Mouse (Mus musculus): Measurements from ENCODE around the gene Dennd2d. TPM values are rescaled to one million over a fixed set of nuclear protein-coding genes. Genes with fewer than 3 reads are reported as not detected.

Dennd2d gene
- polyA plus RNA-seq, 1 experiment from 2014 or later: 0.80 TPM

DNA sequence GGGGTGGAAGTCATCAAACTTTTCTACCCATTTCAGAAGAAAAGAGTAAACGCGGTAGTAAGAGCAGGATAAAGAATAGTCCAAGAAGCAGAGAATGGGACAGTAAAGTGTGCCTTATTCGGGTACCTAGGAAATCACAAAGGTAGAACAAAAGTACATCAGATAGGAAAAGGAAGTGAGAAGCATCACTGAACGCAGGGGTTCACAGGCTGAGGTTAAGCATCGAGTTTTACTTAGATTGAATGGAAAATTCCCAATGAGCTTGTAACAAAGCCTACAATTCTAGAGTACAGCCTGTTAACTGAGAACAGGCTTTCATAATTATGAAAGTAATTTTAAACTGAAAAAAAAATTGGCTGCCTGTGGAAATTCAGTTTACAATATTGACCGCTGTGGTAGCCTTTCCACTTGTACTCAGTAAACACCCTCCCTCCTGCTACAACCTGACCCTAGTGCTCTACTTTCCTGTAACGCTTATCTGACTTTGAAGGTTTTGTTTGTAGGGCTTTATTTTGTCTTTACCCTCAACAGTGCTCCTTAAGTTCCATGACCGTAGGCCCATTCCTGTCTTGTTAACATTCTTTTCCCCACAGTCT is 62.6 kb downstream of the Dennd2d start:
- Histone ChIP-seq H3K4me2 (ENCODE audit: low read depth, low read length) (no peak overlapping the region), H3K4me3 (ENCODE audit: low read depth, low read length) (no peak overlapping the region), H3K9me3 (replicated peaks; ENCODE audit: control insufficient read depth, low read length) (no peaks in the 10 kb centered on the region), H3K27ac (replicated peaks; ENCODE audit: low read depth, low read length) (no peak overlapping the region), H3K9ac (replicated peaks; ENCODE audit: low read length) (no peak overlapping the region), H3K4me1 (ENCODE audit: control insufficient read depth, insufficient read depth, low read length) (no peaks in the 10 kb centered on the region), H3K36me3 (replicated peaks; ENCODE audit: control insufficient read depth, insufficient read depth, low read depth, low read length) (no peaks in the 10 kb centered on the region), H3K27me3 (ENCODE audit: control insufficient read depth, insufficient read depth, low read length) (no peaks in the 10 kb centered on the region)
- WGBS: 85% methylated on average over 8 of the region's 8 CpGs
- ATAC-seq (replicated peaks; ENCODE audit: insufficient number of reproducible peaks, low FRiP score, low TSS enrichment, low read depth): no peak
- no peak for DNase-seq (ENCODE audit: low spot score)

DNA sequence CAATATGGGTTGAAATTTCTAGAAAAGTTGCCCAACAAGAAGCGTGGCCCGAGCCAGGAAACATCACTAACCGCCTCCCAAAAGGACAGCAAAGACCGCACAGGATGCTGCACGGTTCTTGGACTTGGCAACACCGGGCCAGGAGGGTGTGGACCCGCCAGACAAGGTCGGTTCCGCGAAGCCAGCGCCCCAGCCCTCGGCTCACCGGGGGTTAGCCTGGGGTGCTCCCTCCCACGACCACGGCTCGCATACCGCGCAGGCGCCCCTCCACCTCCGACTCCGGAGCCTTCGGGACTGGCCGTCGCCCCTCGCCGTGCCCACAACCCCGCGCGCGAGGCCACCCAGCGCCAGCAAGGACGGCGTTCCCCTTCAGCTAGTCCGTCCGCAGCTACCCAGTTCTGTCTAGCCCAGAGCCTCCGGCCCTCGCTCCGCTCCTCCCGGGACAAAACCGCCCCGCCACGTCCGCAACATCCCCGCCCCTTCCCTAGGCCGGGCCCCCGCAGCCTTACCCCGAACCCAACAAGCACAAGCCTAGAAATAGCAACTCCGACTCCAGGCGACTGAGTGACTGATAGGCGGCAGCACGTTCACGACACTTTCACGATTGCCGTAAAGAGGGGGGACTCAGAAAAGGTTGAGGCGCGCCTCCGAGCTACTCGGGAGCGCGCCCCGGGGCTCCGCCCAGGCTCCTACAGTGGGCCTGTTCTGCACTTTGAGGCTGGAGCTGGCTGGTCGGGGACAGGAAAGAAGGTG is 65.1 kb downstream of the Dennd2d start, which contains the start of the genes Dram2 and Cept1:
Dram2 (plus strand) TSS at position 628 of the 753 bp plus-strand sequence.
Cept1 (minus strand) TSS at position 632 of the 753 bp plus-strand sequence.
- Histone ChIP-seq H3K4me1 (ENCODE audit: control insufficient read depth, insufficient read depth, low read length) (no peaks in the 10 kb centered on the region), H3K4me3 (ENCODE audit: low read depth, low read length) (peak within 1 kb of the TSS; percentile 62), H3K27ac (replicated peaks; ENCODE audit: low read depth, low read length) (peak within 1 kb of the TSS; percentile 91), H3K9ac (replicated peaks; ENCODE audit: low read length) (peak within 1 kb of the TSS; percentile 83), H3K9me3 (replicated peaks; ENCODE audit: control insufficient read depth, low read length) (no peaks in the 10 kb centered on the region), H3K36me3 (replicated peaks; ENCODE audit: control insufficient read depth, insufficient read depth, low read depth, low read length) (no peaks in the 10 kb centered on the region), H3K4me2 (ENCODE audit: low read depth, low read length) (peak within 1 kb of the TSS; percentile 57), H3K27me3 (ENCODE audit: control insufficient read depth, insufficient read depth, low read length) (no peaks in the 10 kb centered on the region)
- WGBS: under 1% methylated on average over 61 of the region's 63 CpGs
- ATAC-seq (replicated peaks; ENCODE audit: insufficient number of reproducible peaks, low FRiP score, low TSS enrichment, low read depth) (peak; percentile 98), DNase-seq (ENCODE audit: low spot score) (peak; percentile 97)

DNA sequence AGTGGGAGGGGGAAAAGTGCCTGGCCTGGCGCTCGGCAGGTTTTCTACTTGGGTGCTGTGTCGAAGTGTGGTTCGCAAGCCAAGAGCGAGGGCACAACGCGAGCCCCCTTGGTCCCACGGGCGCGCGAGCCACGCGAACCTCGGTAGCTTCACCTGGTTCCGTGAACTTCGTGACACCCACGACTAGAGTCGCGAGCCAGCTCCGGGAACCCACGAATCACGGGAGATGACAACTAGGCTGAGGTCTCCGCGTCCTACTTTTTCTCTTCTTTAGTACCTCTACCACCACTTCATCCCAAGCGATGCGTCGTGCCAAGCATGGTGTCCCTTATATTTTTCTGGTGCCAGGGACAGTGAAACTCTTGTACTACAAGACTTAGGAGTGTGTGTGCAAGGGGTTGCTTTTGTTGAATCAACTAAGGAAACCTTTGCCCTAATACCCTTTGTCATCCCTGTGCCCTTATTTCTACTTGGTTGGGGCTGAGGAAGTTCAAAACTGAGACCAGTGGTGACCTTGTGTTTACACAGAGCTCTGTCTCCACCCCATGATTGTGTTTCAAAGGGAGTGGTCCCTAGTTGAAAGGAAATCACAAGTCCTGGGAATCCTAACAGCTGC is 65.8 kb downstream of the Dennd2d start:
- no peaks in the 10 kb centered on the region for H3K4me1 ChIP-seq (ENCODE audit: control insufficient read depth, insufficient read depth, low read length)
- WGBS: under 1% methylated on average over 27 of the region's 27 CpGs
- H3K4me2 ChIP-seq (ENCODE audit: low read depth, low read length): peak overlapping the region; percentile 46
- DNase-seq (ENCODE audit: low spot score) (peak; percentile 37), ATAC-seq (replicated peaks; ENCODE audit: insufficient number of reproducible peaks, low FRiP score, low TSS enrichment, low read depth) (peak; percentile 12; the same call in 1 of the 2 replicates)
- H3K9me3 ChIP-seq (replicated peaks; ENCODE audit: control insufficient read depth, low read length): no peaks in the 10 kb centered on the region
- H3K36me3 ChIP-seq (replicated peaks; ENCODE audit: control insufficient read depth, insufficient read depth, low read depth, low read length): no peaks in the 10 kb centered on the region
- peak overlapping the region; percentile 3; the same call in 1 of the 2 replicates for H3K27ac ChIP-seq (replicated peaks; ENCODE audit: low read depth, low read length)
- peak overlapping the region; percentile 62 for H3K4me3 ChIP-seq (ENCODE audit: low read depth, low read length)
- no peaks in the 10 kb centered on the region for H3K27me3 ChIP-seq (ENCODE audit: control insufficient read depth, insufficient read depth, low read length)
- peak overlapping the region; percentile 83 for H3K9ac ChIP-seq (replicated peaks; ENCODE audit: low read length)

DNA sequence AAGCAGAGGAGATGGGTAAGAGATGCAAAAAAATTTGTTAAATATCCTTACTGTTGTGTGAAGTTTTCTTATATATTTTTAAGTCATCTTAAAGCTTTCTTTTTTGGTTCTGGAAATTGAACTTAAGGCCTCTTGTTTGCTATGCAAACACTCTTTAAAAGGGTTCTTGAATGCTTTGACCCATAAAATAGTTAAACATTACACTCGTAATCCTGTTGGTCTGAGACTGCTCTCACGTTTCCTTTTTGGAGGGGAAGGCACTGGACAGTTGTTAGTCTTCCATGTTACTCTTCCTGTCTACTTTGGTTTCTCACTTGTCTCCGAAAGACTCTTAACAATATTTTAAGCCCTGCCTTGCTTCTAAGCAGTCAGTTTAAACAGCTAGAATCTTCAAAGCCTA is 66.8 kb downstream of the Dennd2d start:
- Histone ChIP-seq H3K4me2 (ENCODE audit: low read depth, low read length) (no peak overlapping the region), H3K4me1 (ENCODE audit: control insufficient read depth, insufficient read depth, low read length) (no peaks in the 10 kb centered on the region), H3K9ac (replicated peaks; ENCODE audit: low read length) (no peak overlapping the region), H3K27me3 (ENCODE audit: control insufficient read depth, insufficient read depth, low read length) (no peaks in the 10 kb centered on the region), H3K36me3 (replicated peaks; ENCODE audit: control insufficient read depth, insufficient read depth, low read depth, low read length) (no peaks in the 10 kb centered on the region), H3K9me3 (replicated peaks; ENCODE audit: control insufficient read depth, low read length) (no peaks in the 10 kb centered on the region), H3K27ac (replicated peaks; ENCODE audit: low read depth, low read length) (no peak overlapping the region), H3K4me3 (ENCODE audit: low read depth, low read length) (no peak overlapping the region)
- 42% methylated on average over 3 of the region's 3 CpGs for WGBS
- ATAC-seq (replicated peaks; ENCODE audit: insufficient number of reproducible peaks, low FRiP score, low TSS enrichment, low read depth) (no peak), DNase-seq (ENCODE audit: low spot score) (no peak)

Other genes with a start within 250 kb of the Dennd2d start
- gene Chil6, start 76.2 kb upstream of the Dennd2d start, polyA plus RNA-seq (2014; fragmentation: Nextera tagmentation; extraction: Ambion mirVana): not detected in 2 replicates
- 40.3 and 44.9 TPM in 2 replicates for gene Dram2, start 65.4 kb downstream of the Dennd2d start, polyA plus RNA-seq (2014; fragmentation: Nextera tagmentation; extraction: Ambion mirVana)
- gene Cept1, start 65.4 kb downstream of the Dennd2d start, polyA plus RNA-seq (2014; fragmentation: Nextera tagmentation; extraction: Ambion mirVana): 48.3 and 57.4 TPM in 2 replicates
- 18.6 and 26.4 TPM in 2 replicates for gene Lrif1, start 202.6 kb downstream of the Dennd2d start, polyA plus RNA-seq (2014; fragmentation: Nextera tagmentation; extraction: Ambion mirVana)